In genomic region chr14:99383170-99383569, GRCm38 (mm10) we compare ENCODE assay signal across 22 mouse cellular contexts.
"Had no signal": no experiment of that assay in that cellular context is flagged by ENCODE, and none has a peak within 500 bp of the region (broad histone marks: within the 10 kb centered on the region; RNA-seq: fewer than 3 reads in every experiment).

No protein-coding gene starts in this region.

- H3K9ac ChIP-seq: liver, postnatal 0 days; lung, embryonic 15.5 days; midbrain, embryonic 13.5 days; neural tube, embryonic 13.5 days; neural tube, embryonic 15.5 days had no signal

- H3K27me3 ChIP-seq: lung, embryonic 15.5 days; megakaryocyte, embryonic 14.5 days; midbrain, embryonic 13.5 days; neural tube, embryonic 13.5 days; neural tube, embryonic 15.5 days had no signal

- H3K9me3 ChIP-seq: lung, embryonic 15.5 days; midbrain, embryonic 13.5 days; neural tube, embryonic 13.5 days; neural tube, embryonic 15.5 days had no signal

- ATAC-seq: liver, postnatal 0 days; lung, postnatal 0 days; midbrain, embryonic 13.5 days; midbrain, embryonic 16.5 days had no signal

- H3K36me3 ChIP-seq: lung, embryonic 15.5 days; midbrain, embryonic 13.5 days; neural tube, embryonic 13.5 days; neural tube, embryonic 15.5 days had no signal

- H3K4me2 ChIP-seq: lung, embryonic 15.5 days; midbrain, embryonic 11.5 days; midbrain, embryonic 13.5 days; neural tube, embryonic 13.5 days; neural tube, embryonic 15.5 days had no signal

- H3K4me3 ChIP-seq: lung, embryonic 15.5 days; megakaryocyte, embryonic 14.5 days; midbrain, embryonic 13.5 days; myocyte; neural tube, embryonic 13.5 days; neural tube, embryonic 15.5 days had no signal

- DNase-seq: liver, postnatal 0 days; lung, adult 2 months; lung, postnatal 14 days; lung, postnatal 36 days; retina, postnatal 1 day; right cerebral cortex, adult 18-20 months; right cerebral cortex, postnatal 25 days; right cerebral cortex, postnatal 4 days; spleen, adult 18-20 months; thymus, adult 18-20 months; thymus, postnatal 14 days; thymus, postnatal 36 days had no signal

- H3K4me1 ChIP-seq: lung, embryonic 15.5 days; midbrain, embryonic 13.5 days; neural tube, embryonic 13.5 days; neural tube, embryonic 15.5 days had no signal

- H3K27ac ChIP-seq: lung, embryonic 15.5 days; macrophage; midbrain, embryonic 13.5 days; neural tube, embryonic 13.5 days; neural tube, embryonic 15.5 days had no signal
